Mouse (Mus musculus) liver, adult 2 months (tissue): ENCODE measurements around the gene I830077J02Rik.

Source experiments
- CTCF ChIP-seq: fragments of 200-500 bp; IDR thresholded peaks from 2 replicates; pipeline ENCODE4 v1.5.1; 2011; ENCODE audit warnings: low read depth, low read length, control low read depth
- POLR2A ChIP-seq: fragments of 200-500 bp; IDR thresholded peaks from 2 replicates; pipeline ENCODE4 v1.6.1; 2011; ENCODE audit warnings: low read length, control low read depth; ENCODE audit not compliant: insufficient read depth; ENCODE audit errors: extremely low read depth

GRCm38 (mm10) chr3:105890220-105890619 lies 42.2 kb downstream of the I830077J02Rik start:
- TF ChIP-seq POLR2A (no peak), CTCF (no peak)
